Mouse (Mus musculus) thymus, postnatal 14 days (tissue): ENCODE data around the gene Cd69.

Experiments used
- DNase-seq: peaks from one replicate; pipeline ENCODE4 v3.0.0; 2021

The Cd69 gene

GRCm38 (mm10) chr6:129275220-129275619 lies at the start of gene Cd69:
Gene Cd69, minus strand, starts transcription at chr6:129275436.
- peak; percentile 82 for DNase-seq

DNA sequence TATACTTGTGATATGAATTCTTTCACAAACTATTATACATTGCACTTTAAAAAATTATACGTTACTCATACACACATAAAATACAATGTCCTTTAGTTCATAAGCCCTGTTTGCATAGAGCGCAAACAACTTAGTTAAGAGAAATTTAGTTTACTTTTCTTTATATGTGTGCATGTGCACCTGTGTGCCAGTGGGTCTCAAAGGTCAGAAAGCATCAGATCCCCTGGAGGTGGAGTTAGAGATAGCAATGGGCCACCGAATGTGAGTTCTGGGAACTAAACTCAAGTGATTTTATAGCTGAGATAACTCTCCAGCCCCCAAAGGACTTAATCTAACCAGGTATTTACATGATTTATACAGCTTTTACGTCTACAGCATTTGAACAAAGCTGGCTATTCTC lies 44.1 kb upstream of the Cd69 start:
- DNase-seq: no peak

DNA sequence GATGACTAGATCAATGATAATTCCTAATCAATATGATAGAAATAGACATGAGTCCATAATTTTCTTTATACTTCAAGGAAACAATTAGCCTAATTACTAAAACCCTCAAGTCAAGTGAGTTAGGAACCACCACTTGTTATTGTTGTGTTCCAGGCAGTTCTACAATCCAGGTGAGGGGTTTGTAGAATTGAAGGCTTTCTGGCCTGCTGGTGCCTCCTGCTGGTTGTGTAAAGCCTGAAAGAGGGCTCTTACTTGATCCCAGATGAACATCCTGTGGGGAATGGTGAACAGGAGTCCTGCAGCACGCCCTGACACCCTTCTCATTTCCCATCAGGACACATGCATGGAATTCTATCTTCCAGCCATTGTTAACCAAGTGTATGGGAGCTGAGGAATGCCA lies 43.2 kb upstream of the Cd69 start:
- peak; percentile 64 for DNase-seq

DNA sequence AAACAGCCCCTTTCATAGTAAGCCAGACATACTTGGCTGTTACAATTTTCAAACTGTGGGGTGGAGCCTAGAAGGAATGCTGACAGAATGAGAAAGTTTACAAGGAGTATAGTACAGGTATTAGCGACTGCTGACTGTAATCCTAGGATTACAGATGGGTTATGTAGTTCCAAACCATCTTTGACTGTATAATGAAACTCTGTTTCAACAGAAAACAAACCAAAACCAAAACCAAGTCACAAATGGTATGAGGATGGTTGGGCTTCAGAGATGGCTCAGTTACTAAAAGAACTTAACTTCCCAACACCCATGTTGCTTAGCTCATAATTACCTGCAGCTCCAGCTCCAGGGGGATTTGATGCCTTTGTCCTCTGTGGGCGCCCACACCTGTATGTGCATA lies 41.2 kb upstream of the Cd69 start:
- no peak for DNase-seq

DNA sequence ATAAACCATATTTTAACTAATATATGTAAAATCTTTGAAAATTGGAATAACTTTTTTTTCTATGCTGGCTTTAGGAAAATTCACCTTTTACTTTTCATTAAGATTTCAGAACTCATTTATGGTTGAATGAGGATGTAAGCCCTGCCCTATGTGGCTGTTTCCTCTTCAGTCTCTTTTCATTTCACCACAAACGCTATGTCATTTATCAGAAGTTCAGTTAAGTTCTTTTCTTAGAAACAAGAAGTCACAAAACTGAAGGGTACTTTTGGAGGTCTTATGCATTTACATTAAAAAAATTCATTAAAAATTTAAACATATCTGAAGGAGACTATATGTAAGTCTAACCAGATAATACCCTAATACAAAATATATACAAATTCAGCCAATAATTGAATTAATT lies 40.5 kb upstream of the Cd69 start:
- no peak for DNase-seq

DNA sequence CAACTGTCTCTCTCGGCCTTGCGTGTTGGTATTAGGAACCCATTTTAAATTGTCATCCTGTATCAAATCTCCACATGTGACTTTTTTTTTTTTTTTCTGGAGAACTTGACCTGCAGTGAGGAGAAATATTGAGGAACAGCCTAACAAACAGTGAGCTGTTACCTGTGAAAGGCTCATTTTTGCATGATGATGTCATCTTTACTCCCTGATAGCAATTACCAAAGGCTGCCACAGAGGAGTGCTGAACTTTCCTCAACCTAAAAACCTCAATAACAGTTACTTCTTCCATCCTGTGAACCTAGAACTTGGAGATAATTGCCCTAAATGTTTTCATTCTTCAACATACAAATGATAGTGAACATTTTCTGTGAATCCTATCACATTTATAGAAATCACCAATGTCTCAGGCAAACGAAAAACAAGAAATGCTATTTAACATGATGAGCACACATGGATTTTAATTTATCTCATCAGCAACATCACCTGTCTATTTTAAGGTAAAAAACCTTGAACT lies 39.5 kb upstream of the Cd69 start:
- no peak for DNase-seq

DNA sequence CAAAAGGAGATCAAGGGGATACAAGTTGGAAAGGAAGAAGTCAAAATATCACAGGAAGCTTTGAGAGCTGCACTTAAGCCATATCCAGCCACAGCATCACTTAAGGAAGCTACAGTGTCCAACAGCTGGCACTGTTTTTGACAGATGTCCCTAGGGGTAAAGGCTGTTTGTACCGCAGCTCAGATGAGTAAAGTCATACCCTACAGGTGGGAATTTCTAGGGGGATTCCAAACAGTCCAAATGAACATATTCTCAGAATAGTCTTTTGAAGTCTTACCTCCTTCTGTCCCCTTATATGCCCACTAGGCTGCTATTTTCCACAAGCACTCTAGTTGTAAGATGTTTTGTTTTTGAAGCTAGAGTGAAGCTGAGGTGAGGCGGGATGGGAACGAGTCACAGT lies 37.3 kb upstream of the Cd69 start:
- DNase-seq: no peak

DNA sequence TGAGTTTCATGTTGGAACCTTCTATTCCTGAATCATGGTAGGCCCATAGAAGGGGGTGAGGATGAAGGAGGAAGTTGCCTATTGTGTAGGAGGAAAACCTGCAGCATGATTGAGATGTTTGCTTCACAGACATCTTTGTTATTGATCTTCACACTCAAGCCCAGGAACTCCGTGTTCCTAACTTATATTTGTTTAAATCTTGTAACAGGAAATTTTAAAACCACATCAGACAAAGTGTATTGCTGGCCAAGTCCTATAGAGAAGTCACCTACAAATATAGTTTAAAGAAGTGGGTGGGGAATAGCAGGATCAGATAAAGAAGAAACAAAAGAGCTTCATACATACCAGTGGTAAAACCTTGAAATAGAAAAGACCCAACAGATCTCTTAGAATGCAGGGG lies 28.9 kb upstream of the Cd69 start:
- no peak for DNase-seq

- DNase-seq: no peak
Observed at GRCm38 (mm10) chr6:129288708-129289107, 13.5 kb upstream of the Cd69 start.

DNA sequence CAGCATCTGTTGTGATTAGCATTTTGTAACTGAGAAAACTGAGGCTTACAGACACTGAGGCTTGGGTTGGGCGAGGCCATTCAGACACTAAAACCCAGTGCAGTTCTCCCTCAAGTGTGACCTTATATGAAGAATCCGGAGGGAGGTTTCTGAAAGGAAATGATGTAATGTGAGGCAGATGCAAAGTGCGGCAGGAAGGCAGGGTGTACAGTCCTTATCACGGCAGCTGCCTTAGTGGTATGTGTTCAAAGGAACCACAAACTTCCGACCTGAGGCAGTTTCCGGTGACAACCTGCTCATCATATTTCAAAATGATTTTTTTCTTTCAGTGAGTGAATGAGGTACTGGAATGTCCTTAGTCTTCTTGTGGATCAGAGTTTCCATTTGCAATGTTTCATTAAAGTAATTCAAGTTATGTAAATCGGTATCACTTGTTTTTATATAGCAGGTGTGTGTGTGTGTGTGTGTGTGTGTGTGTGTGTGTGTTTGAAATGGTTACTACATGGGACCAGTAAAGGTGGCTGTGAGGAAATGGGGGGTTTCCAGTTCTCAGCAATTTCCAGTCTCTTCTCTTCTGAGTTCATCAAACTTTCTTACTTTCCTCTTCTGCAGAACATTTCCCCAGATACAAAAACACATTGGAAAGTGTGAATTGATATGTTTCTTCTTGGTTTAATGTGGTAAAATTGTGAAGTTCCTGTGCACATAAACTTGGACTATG lies 9.3 kb upstream of the Cd69 start:
- DNase-seq: peak; percentile 83

DNA sequence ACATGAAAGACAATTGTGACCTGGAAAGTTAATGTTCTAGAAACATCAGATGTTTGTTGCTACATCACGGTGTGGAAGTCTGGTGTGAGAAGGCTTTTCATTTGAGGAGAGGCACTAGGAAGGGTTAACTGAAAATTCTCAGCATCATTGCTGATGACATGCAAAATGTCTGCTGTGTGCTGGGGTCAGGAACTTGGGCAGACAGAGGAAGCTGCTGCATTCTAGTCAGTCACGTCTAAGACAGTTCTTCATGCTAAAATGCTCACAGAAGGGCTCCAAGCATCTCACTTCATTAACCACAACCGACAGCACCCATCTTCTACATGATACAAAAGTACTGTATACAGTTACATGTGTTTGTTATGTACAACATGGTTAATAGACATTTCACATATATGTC lies 8.0 kb upstream of the Cd69 start:
- peak; percentile 12 for DNase-seq

GRCm38 (mm10) chr6:129276483-129276882 lies 1.2 kb upstream of the Cd69 start:
- DNase-seq: no peak

DNA sequence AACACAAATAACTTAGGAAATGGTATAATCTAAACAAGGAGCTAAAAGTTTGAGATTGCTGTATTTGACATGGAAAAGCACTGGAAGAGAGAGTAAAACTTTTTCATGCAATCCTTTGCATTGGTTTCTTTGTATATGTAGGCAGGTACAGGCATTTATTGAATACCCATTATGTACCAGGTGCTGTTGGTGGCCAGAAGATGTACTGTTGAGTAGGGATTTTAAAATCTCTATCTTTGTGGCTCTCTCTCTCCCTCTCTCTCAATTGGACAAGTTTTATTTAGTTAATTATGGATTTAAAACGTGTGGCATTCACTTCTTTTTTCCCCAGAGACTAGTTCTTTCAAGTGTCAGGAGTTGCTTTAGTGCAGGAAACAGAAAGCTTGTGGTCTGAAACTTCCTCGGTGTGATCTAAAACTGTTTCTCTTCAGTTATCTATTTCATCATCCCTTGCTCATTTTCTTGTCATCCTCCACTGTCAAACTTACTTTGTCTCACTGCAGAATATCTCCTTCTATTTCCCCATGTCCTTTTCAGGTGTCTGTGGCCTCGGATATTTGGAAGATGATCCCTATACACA lies 478 bp upstream of the Cd69 start:
- peak; percentile 22 for DNase-seq

GRCm38 (mm10) chr6:129274476-129274875 lies 760 bp downstream of the Cd69 start:
- DNase-seq: no peak

- peak; percentile 13 for DNase-seq
Observed at GRCm38 (mm10) chr6:129273662-129274061, 1.6 kb downstream of the Cd69 start.

GRCm38 (mm10) chr6:129266438-129267022 lies 8.7 kb downstream of the Cd69 start:
- no peak for DNase-seq

DNA sequence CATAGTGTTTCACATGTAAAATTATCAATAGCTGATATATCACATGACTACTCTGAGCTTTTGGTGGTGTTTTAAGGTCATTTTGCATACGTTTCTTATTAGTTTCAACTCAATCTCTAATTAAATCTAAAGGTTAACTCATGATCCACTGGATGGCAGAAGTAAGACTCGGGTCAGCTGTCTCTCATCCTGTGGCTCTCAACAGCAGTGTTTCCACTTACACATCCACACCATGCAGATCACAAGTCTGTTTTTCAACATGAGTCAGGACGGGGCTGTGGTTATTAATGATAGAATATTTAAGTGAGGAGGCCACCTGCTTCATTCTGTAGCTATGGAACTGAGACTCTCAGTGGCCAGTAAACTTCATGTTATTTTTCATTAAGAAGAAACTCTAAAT lies 9.4 kb downstream of the Cd69 start:
- no peak for DNase-seq

GRCm38 (mm10) chr6:129260940-129261339 lies 14.3 kb downstream of the Cd69 start:
- DNase-seq: no peak

DNA sequence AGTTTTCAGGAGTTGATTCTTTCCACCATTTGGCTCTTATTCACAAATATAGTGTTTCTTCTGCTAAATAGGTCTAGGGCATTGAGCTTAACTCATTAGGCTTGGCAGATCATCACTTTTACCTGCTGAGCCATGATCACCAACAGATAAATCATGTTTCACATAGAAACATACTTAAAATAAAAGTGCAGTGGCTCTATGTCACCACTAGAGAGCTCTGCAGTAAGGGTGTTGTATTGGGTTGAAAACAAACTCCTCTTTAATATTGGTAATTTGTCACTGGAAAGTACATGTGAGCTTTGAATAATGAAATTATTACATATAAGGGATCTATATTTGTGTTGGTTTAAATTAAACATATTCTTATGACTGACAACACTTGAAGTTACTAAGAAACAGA lies 15.2 kb downstream of the Cd69 start:
- DNase-seq: no peak

DNA sequence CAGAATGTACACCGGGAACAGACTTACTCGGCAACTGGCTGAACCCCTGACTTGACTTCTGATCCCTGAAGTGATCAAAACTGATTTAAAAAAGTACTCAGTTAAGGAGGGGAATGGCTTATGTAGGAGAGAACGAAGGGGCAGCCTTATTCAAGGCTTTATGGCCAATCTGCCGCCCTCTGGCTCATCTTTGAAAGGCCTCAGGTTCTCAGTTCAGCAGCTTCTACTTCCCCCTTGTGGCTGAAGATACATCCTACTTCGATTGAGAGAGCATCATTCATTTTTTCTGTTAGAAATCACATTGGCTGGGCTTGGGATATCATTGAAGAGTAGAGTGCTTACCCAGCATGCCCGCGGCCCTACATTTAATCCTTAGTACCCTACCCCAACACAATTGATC lies 19.2 kb downstream of the Cd69 start:
- DNase-seq: peak; percentile 50

DNA sequence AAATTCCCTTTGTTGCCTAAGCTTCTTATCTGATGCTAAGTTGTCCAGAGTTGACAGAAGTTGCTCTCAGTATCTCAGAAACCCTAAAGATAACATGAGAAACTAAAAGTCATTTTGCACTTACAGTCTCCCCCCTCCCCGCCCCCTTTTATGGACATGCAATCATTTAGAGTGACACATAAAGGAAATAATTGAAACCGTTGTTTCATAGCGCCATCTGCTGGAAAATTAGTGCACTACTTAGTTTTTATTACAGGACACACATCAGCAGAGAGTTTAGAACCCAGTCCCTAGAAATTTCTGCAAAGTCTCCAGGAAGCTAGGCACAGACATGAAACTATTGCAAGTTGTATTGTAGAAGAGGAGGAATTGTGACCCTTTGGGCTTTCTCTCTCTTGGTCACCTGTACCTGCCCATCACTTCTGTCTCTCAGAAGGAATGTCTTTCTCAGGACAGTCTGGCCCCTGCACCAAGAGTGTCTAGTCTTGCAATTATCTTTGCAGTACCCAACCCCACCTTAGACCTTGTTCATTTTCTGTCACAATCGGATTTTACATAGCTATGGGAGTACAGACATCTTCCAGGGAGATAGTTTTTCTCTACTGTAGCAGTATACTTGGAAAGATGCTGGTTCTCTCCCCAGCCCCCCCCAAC lies 20.2 kb downstream of the Cd69 start:
- DNase-seq: peak; percentile 47

GRCm38 (mm10) chr6:129254314-129254713 lies 20.9 kb downstream of the Cd69 start:
- DNase-seq: no peak

- DNase-seq: peak; percentile 50
Observed at GRCm38 (mm10) chr6:129248243-129248642, 27.0 kb downstream of the Cd69 start.

DNA sequence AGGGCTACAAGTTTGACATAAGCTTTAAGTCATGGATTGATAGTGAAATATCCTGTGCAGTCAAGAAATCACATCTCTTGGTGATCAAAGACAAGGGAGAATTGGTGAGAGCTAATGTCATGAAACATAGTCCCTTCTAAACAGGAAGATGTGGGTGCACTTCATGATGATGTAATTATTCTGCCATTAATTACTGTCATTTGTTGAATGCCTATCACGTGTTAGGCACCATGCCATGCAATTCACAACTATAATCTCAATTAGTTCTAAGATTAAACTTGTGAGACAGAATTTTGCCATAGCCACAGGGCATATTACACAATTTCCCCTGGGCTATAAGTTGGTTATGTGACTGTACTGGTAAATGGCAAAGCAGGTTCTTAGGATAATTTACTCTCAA lies 28.2 kb downstream of the Cd69 start:
- DNase-seq: no peak
